Mouse (Mus musculus) liver, embryonic 14 days (tissue): ENCODE data around the gene Scp2d1. TPM values are rescaled to one million over a fixed set of nuclear protein-coding genes. Genes with fewer than 3 reads are reported as not detected.

ENCODE experiments used
- polyA plus RNA-seq: library from polyadenylated mRNA; depleted of rRNA; stranded (reverse); fragments of >200 nt; gene quantifications from 2 replicates; pipeline ENCODE4 v1.2.3, GENCODE M21; 2012; rRNA removed

Gene Scp2d1
- polyA plus RNA-seq, result not detected in 2 replicates

GRCm38 (mm10) chr2:144823356-144823755, at the start of gene Scp2d1:
Scp2d1 (plus strand) TSS chr2:144823656.

Other genes starting within 250 kb of the Scp2d1 start
- 16.6 and 17.7 TPM in 2 replicates for gene Smim26, start 229.6 kb upstream of the Scp2d1 start, polyA plus RNA-seq
- 11.2 and 11.9 TPM in 2 replicates for gene Dtd1, start 223.8 kb upstream of the Scp2d1 start, polyA plus RNA-seq